Mouse (Mus musculus) thymus, postnatal 14 days (tissue): Measurements from ENCODE around the gene Sdc1.

Experiments
- DNase-seq: peaks from one replicate; pipeline ENCODE4 v3.0.0; 2021

Gene Sdc1

GRCm38 (mm10) chr12:8770946-8771843 lies at the start of gene Sdc1:
Gene Sdc1, plus strand, starts transcription at chr12:8771323.
- peak; percentile 65 for DNase-seq

- DNase-seq, result no peak
These were observed 44.2 kb upstream of the Sdc1 start for GRCm38 (mm10) chr12:8726890-8727289.

- no peak for DNase-seq
These were observed 42.4 kb upstream of the Sdc1 start for GRCm38 (mm10) chr12:8728739-8729138.

GRCm38 (mm10) chr12:8753654-8754053 lies 17.5 kb upstream of the Sdc1 start:
- DNase-seq, result no peak

GRCm38 (mm10) chr12:8754116-8754515 lies 17.0 kb upstream of the Sdc1 start:
- DNase-seq, result no peak

- DNase-seq, result no peak
These were observed 13.1 kb upstream of the Sdc1 start for GRCm38 (mm10) chr12:8758029-8758428.

GRCm38 (mm10) chr12:8759115-8759514 lies 12.0 kb upstream of the Sdc1 start:
- DNase-seq, result no peak

- DNase-seq, result no peak
These were observed 11.3 kb upstream of the Sdc1 start for GRCm38 (mm10) chr12:8759779-8760178.

- no peak for DNase-seq
These were observed 10.6 kb upstream of the Sdc1 start for GRCm38 (mm10) chr12:8760561-8760960.

GRCm38 (mm10) chr12:8761058-8761457 lies 10.1 kb upstream of the Sdc1 start:
- DNase-seq, result no peak

- peak; percentile 42 for DNase-seq
These were observed 8.5 kb upstream of the Sdc1 start for GRCm38 (mm10) chr12:8762667-8763066.

- DNase-seq, result no peak
These were observed 6.7 kb upstream of the Sdc1 start for GRCm38 (mm10) chr12:8764221-8764930.

GRCm38 (mm10) chr12:8771844-8772380 lies 789 bp downstream of the Sdc1 start:
- peak; percentile 20 for DNase-seq

GRCm38 (mm10) chr12:8772451-8773143 lies 1.5 kb downstream of the Sdc1 start:
- peak; percentile 53 for DNase-seq

GRCm38 (mm10) chr12:8773336-8773735 lies 2.2 kb downstream of the Sdc1 start:
- no peak for DNase-seq

- no peak for DNase-seq
These were observed 3.1 kb downstream of the Sdc1 start for GRCm38 (mm10) chr12:8774183-8774582.

GRCm38 (mm10) chr12:8776206-8776605 lies 5.1 kb downstream of the Sdc1 start:
- DNase-seq, result no peak

- DNase-seq, result no peak
These were observed 5.6 kb downstream of the Sdc1 start for GRCm38 (mm10) chr12:8776741-8777140.

- no peak for DNase-seq
These were observed 7.0 kb downstream of the Sdc1 start for GRCm38 (mm10) chr12:8778106-8778505.

- DNase-seq, result no peak
These were observed 8.7 kb downstream of the Sdc1 start for GRCm38 (mm10) chr12:8779851-8780250.

- peak; percentile 37 for DNase-seq
These were observed 10.0 kb downstream of the Sdc1 start for GRCm38 (mm10) chr12:8781121-8781520.

GRCm38 (mm10) chr12:8781681-8782378 lies 10.7 kb downstream of the Sdc1 start:
- no peak for DNase-seq

GRCm38 (mm10) chr12:8782565-8782964 lies 11.4 kb downstream of the Sdc1 start:
- no peak for DNase-seq
